ENCODE assay signal across 8 mouse cellular contexts in the genomic region with DNA sequence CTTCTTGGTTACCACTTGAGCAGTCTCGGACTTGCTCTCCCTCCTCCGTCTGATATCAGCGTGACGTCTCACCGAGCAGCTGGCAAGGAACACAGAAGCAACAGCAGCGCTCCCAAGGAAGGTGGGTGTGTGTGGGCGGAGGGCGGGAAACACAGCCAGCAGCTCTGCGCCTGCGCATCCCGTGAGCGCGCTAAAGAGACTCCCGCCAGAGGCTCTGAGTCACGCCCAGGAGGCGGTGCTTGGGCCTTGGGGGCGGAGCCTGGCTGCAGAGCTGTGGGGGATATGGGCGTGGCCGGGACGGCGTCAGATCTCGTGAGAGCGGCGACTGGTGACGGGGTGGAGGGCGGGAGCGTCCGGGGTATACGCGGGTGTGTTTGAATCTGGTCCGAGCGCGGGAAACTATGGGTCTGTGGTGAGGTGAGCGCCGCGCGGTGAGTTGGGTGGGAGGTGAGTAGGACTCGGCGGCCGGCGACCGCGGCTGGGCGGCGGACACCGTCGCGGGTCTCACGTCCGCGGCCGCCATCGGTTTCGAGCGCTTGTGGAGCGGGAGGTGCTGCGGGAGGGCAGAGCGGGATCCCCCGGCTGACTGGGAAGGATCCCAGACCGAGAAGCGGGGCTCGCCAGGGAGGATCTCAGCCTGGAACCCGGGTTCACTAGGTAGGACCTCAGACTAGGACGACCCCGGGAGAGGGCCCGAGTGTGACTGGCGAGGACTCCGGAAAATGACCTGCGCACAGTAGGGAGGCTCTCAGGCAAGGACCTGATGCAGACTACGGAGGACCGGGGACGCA. TPM values are rescaled to one million over a fixed set of nuclear protein-coding genes. Genes with fewer than 3 reads are reported as not detected.
A peak's percentile ranks its signal among the peaks of the same experiment; 100 is the strongest.
DNase-seq lines count a peak whose midpoint lies in the region; ATAC-seq and TF ChIP-seq lines count a peak whose summit lies in the region.

A gene (plus strand): TSS at position 358 of the 791 bp plus-strand sequence.

- H3K9ac ChIP-seq in lung, postnatal 0 days (replicated peaks; ENCODE audit: low read depth) = peak within 1 kb of the TSS; percentile 43

- H3K4me2 ChIP-seq in lung, postnatal 0 days (replicated peaks; ENCODE audit: low read depth, low read length) = peak within 1 kb of the TSS; percentile 88

- H3K27me3 ChIP-seq in hindbrain, embryonic 10.5 days (ENCODE audit: insufficient read depth, poor library complexity, severe bottlenecking) = no peaks in the 10 kb centered on the region
- H3K27me3 ChIP-seq in lung, postnatal 0 days (replicated peaks; ENCODE audit: insufficient read depth, low read length) = no peaks in the 10 kb centered on the region

- H3K4me3 ChIP-seq in hindbrain, embryonic 10.5 days = peak within 1 kb of the TSS; percentile 89
- H3K4me3 ChIP-seq in lung, postnatal 0 days (ENCODE audit: low read depth, low read length) = peak within 1 kb of the TSS; percentile 83

- peak; percentile 96 for DNase-seq in MN1 (ENCODE audit: low spot score)
- peak; percentile 97 for DNase-seq in cerebellum, adult 9-10 months
- peak; percentile 100 for DNase-seq in hindbrain, embryonic 10.5 days (ENCODE audit: low spot score)
- peak; percentile 97 for DNase-seq in layer of hippocampus, adult 9-11 months
- peak; percentile 98 for DNase-seq in lung, postnatal 0 days (ENCODE audit: low spot score)
- DNase-seq in ovary, postnatal 14 days (ENCODE audit: low spot score) = peak; percentile 98
- DNase-seq in thymus, postnatal 14 days = peak; percentile 100

- H3K36me3 ChIP-seq in hindbrain, embryonic 10.5 days = peaks cover 70% of the 10 kb centered on the region
- H3K36me3 ChIP-seq in lung, postnatal 0 days (ENCODE audit: insufficient read depth, low read length) = no peaks in the 10 kb centered on the region; the same call in 1 of the 2 replicates

- H3K4me1 ChIP-seq in hindbrain, embryonic 10.5 days (replicated peaks) = peaks cover 22% of the 10 kb centered on the region
- H3K4me1 ChIP-seq in lung, postnatal 0 days (ENCODE audit: insufficient read depth, low read depth, low read length) = peaks cover 3% of the 10 kb centered on the region; the same call in 1 of the 2 replicates

- H3K27ac ChIP-seq in hindbrain, embryonic 10.5 days = peak within 1 kb of the TSS; percentile 91
- H3K27ac ChIP-seq in lung, postnatal 0 days (ENCODE audit: low read length) = no peak within 1 kb of the TSS

- H3K9me3 ChIP-seq in hindbrain, embryonic 10.5 days = peaks cover 40% of the 10 kb centered on the region
- no peaks in the 10 kb centered on the region for H3K9me3 ChIP-seq in lung, postnatal 0 days (ENCODE audit: low read length)

- peak; percentile 98 for ATAC-seq in frontal cortex, adult (ENCODE audit: low TSS enrichment)
- ATAC-seq in lung, postnatal 0 days = peak; percentile 99

- TF ChIP-seq EP300 in lung, postnatal 0 days (IDR thresholded peaks at IDR 0.05) = no peak

- under 1% methylated on average over 72 of the region's 72 CpGs for WGBS in hindbrain, embryonic 10.5 days
- WGBS in lung, postnatal 0 days = under 1% methylated on average over 72 of the region's 72 CpGs

- no peak for TF ChIP-seq CTCF in lung, postnatal 0 days (IDR thresholded peaks at IDR 0.05)

RNA-seq across cellular contexts. Expression of the gene that starts here (rescaled TPM):
- 33.5 and 47.2 TPM in 2 replicates for polyA plus RNA-seq in hindbrain, embryonic 10.5 days (2016; fragmentation: Nextera tagmentation; extraction: Ambion mirVana)
- 3.4 and 4.5 TPM in 2 replicates for polyA plus RNA-seq in lung, postnatal 0 days (2015; fragmentation: Nextera tagmentation; extraction: Ambion mirVana)
